Mouse (Mus musculus) left cerebral cortex, adult 8-10 months (tissue): ENCODE data around the gene Akt1s1. TPM values are rescaled to one million over a fixed set of nuclear protein-coding genes. Genes with fewer than 3 reads are reported as not detected.
A peak's percentile ranks its signal among the peaks of the same experiment; 100 is the strongest.

Experiments used
- DNase-seq, 2 experiments: peaks; one replicate each; pipeline ENCODE4 v3.0.0; 2022; ENCODE audit warnings: low spot score in 2 of 2
- microRNA-seq, 2 experiments: library from miRNA; unstranded; fragments of <30 nt; microRNA quantifications; one replicate each; pipeline ENCODE4 v1.2.0; 2022
- total RNA-seq, 4 experiments: library from RNA; stranded (reverse); gene quantifications; 2 replicates each; pipeline ENCODE4 v1.2.4; 2022

The Akt1s1 gene
- total RNA-seq, 4 experiments from 2014 or later = 53.8 to 68.8 (median 64.7) TPM

DNA sequence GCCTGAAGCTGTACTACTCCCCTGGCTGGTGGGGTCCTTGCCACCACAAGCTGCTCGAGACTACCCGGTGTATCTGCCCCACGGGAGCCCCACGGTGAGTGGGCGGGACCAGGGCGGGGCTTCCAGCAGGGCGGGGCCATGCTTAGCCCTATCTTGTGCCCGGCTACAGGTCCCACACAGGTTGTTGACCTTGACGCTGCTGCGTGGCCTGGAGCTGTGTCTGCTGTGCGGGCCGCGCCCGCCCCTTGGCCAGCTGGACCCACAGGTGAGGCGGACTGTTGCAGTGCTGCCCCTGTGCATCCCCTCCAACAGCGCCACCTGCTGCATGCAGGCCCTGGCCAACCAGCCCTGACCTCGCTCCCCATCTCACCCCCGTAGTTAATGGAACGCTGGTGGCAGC is 49.8 kb downstream of the Akt1s1 start:
- DNase-seq = peak in 1 of 2 experiments; percentile 56

GRCm38 (mm10) chr7:44900632-44901031 is 51.8 kb downstream of the Akt1s1 start:
- no peak for DNase-seq

GRCm38 (mm10) chr7:44901230-44901722 is 52.5 kb downstream of the Akt1s1 start:
- no peak for DNase-seq

Small RNA genes lying within 50 kb of the gene (microRNA-seq; reads per million reads assigned to microRNA genes)
- 0 reads per million in 2 experiments for gene Mir707

Other genes with a start within 250 kb of the Akt1s1 start
- 10 to 100 TPM; 26.2 to 34.1 (median 29.1) TPM for gene Myh14, start 178.1 kb upstream of the Akt1s1 start, total RNA-seq
- not detected for gene Izumo2, start 140.2 kb upstream of the Akt1s1 start, total RNA-seq
- 10 to 100 TPM; 26.8 to 33.5 (median 30.9) TPM for gene Vrk3, start 100.6 kb upstream of the Akt1s1 start, total RNA-seq
- gene Zfp473, start 97.9 kb upstream of the Akt1s1 start, total RNA-seq = under 1 TPM; 0.23 to 0.55 (median 0.42) TPM
- 10 to 100 TPM; 28.7 to 31.4 (median 30.2) TPM for gene Nup62, start 32.9 kb upstream of the Akt1s1 start, total RNA-seq
- gene Il4i1, start 32.6 kb upstream of the Akt1s1 start, total RNA-seq = 1 to 10 TPM; 2.1 to 8.4 (median 5.8) TPM
- 10 to 100 TPM; 23.8 to 26.8 (median 24.2) TPM for gene Atf5, start 32.3 kb upstream of the Akt1s1 start, total RNA-seq
- 10 to 100 TPM; 76.4 to 88.3 (median 82.2) TPM for gene Tbc1d17, start 88 bp downstream of the Akt1s1 start, total RNA-seq
- gene Pnkp, start 8.1 kb downstream of the Akt1s1 start, total RNA-seq = 10 to 100 TPM; 23.9 to 27.0 (median 24.4) TPM
- gene Ptov1, start 20.8 kb downstream of the Akt1s1 start, total RNA-seq = 100 to 1,000 TPM; 277 to 305 (median 293) TPM
- gene Med25, start 43.7 kb downstream of the Akt1s1 start, total RNA-seq = 10 to 100 TPM; 80.5 to 97.9 (median 88.4) TPM
- gene Fuz, start 47.1 kb downstream of the Akt1s1 start, total RNA-seq = 10 to 100 TPM; 21.8 to 28.6 (median 24.0) TPM
- gene Ap2a1, start 80.5 kb downstream of the Akt1s1 start, total RNA-seq = 100 to 1,000 TPM; 312 to 359 (median 323) TPM
- 1 to 10 TPM; 2.0 to 2.5 (median 2.2) TPM for gene Tsks, start 94.2 kb downstream of the Akt1s1 start, total RNA-seq
- 100 to 1,000 TPM in 1 of 4 experiments, 10 to 100 TPM in 3; 95.5 to 101 (median 98.3) TPM for gene Cpt1c, start 125.9 kb downstream of the Akt1s1 start, total RNA-seq
- 100 to 1,000 TPM; 153 to 178 (median 175) TPM for gene Prmt1, start 137.6 kb downstream of the Akt1s1 start, total RNA-seq
- gene Irf3, start 148.7 kb downstream of the Akt1s1 start, total RNA-seq = 10 to 100 TPM; 23.6 to 42.1 (median 32.8) TPM
- gene Bcl2l12, start 149.7 kb downstream of the Akt1s1 start, total RNA-seq = 1 to 10 TPM; 2.3 to 5.1 (median 2.8) TPM
- gene Scaf1, start 167.4 kb downstream of the Akt1s1 start, total RNA-seq = 100 to 1,000 TPM; 164 to 171 (median 170) TPM
- gene Rras, start 169.0 kb downstream of the Akt1s1 start, total RNA-seq = 10 to 100 TPM; 13.7 to 18.8 (median 14.7) TPM
- 10 to 100 TPM; 68.5 to 73.4 (median 71.5) TPM for gene Prr12, start 203.9 kb downstream of the Akt1s1 start, total RNA-seq
- gene Nosip, start 213.4 kb downstream of the Akt1s1 start, total RNA-seq = 10 to 100 TPM; 50.2 to 61.0 (median 57.9) TPM
- 10 to 100 TPM in 1 of 4 experiments, 1 to 10 TPM in 3; 6.7 to 11.5 (median 8.2) TPM for gene Prrg2, start 213.7 kb downstream of the Akt1s1 start, total RNA-seq
- gene Rcn3, start 243.2 kb downstream of the Akt1s1 start, total RNA-seq = 1 to 10 TPM; 5.7 to 8.3 (median 5.9) TPM